Mouse (Mus musculus): ENCODE data around the gene Gm17581.
A peak's percentile ranks its signal among the peaks of the same experiment; 100 is the strongest.
"Not testable (repeated sequence)": the region's sequence is repeated elsewhere in the genome, so short reads cannot be mapped to it uniquely, and the experiment has no call there.

The Gm17581 gene

DNA sequence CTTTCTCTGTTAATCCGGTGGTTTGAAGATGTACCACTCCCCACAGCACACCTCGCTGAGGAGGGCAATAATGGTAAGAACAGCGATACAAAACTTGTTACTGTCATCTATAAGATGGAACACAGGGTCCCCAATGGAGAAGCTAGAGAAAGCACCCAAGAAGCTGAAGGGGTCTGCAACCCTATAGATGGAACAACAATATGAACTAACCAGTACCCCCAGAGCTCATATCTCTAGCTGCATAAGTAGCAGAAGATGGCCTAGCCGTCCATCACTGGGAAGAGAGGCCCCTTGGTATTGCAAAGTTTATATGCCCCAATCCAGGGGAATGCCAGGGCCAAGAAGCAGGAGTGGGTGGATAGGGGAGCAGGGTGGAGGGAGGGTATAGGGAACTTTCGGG, at the start of gene Gm17581:
Gene Gm17581 (minus strand): TSS at position 101 of the 400 bp plus-strand sequence.
- not testable (repeated sequence) for DNase-seq (ENCODE audit: low spot score in 2 of 2)

DNA sequence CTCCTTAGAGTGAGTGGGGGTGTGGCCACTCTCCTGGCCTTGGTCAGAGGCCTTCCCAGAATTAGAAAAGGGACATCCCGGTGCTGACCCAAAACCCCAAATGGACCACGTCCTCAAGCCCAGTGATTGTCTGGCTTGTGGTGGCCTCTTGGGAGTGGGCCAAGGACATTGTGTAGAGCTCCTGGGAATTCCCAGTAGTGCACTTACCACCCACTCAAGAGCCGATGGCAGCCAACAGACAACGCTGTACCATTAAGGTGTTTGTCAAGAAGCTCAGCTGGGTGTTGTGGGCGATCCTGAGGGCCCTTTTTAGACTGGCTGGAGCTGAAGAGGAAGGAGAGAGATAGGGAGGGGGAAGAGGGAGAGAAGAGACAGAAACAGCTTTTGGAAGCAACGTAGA, 48.9 kb upstream of the Gm17581 start:
- no peak for DNase-seq (ENCODE audit: low spot score in 2 of 2)

DNA sequence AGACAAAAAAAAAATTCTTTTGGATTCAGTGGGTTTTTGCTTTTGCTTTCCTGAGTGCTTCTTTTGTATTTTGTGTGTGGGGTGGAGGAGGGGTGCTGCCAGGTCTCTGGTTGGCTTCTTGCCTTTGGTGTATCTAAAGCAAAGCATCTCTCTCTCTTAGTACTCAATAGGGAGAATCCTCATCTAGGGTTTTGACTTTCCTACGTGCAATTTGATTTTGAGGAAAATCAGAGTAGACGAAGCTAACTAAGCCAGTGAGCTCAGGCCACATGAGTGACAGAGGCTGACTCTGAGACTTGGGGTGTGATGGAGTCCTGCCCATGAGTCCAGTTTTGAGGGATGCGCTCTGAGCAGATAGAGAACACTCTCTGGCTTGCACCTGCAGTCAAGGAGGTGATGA, 43.8 kb upstream of the Gm17581 start:
- no peak for DNase-seq (ENCODE audit: low spot score in 2 of 2)

DNA sequence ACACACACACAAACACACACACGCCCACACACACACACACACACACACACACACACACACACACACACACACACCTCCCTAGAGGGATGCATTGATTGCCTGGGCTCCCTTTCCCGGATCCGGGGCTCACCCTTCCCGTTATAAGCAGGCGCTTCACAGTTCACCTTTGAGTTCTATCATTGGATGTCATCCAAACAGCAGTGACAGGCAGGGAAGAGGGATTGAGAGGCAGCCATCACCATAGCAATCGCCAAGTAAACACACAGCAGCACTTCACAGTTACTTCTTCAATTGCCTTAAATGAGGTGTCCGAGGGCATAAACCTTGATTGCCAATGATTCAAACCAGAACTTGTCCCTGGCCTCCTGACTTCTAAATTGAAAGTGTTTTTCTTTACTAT, 43.4 kb upstream of the Gm17581 start:
- no peak for DNase-seq (ENCODE audit: low spot score in 2 of 2)

DNA sequence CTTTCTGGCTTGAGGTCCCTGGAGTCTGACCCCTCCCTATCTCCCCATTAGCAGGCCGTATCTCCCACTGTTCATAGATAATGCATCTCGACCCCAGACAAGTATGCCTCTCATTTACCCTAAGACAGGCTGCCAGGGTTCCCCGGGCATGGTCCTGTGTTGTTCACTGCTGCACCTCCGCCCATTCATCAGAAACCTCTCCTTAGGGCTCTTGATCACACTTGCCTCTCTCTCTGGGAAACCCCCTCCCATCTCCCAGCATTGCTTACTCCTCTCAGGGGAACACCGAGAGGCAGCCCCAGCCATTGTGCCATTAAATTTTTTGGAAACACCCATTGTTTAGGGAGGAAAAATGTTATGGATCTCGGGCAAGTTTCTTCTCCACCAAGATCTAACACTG, 42.3 kb upstream of the Gm17581 start:
- DNase-seq (ENCODE audit: low spot score in 2 of 2) = no peak

DNA sequence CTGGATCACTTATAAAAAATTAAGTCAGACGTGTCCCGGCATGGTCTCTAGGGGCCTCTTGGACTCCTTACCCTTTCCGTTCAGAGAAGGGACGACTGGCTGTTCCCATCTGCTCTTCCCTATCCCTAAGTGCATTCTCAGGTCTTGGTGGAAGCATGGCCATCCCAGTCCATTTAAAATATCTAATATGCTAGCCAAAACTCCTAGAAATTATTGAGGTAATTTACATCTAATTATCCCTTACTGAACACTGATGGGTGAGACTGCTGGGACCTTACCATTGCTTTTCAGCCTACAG, 42.0 kb upstream of the Gm17581 start:
- no peak for DNase-seq (ENCODE audit: low spot score in 2 of 2)

DNA sequence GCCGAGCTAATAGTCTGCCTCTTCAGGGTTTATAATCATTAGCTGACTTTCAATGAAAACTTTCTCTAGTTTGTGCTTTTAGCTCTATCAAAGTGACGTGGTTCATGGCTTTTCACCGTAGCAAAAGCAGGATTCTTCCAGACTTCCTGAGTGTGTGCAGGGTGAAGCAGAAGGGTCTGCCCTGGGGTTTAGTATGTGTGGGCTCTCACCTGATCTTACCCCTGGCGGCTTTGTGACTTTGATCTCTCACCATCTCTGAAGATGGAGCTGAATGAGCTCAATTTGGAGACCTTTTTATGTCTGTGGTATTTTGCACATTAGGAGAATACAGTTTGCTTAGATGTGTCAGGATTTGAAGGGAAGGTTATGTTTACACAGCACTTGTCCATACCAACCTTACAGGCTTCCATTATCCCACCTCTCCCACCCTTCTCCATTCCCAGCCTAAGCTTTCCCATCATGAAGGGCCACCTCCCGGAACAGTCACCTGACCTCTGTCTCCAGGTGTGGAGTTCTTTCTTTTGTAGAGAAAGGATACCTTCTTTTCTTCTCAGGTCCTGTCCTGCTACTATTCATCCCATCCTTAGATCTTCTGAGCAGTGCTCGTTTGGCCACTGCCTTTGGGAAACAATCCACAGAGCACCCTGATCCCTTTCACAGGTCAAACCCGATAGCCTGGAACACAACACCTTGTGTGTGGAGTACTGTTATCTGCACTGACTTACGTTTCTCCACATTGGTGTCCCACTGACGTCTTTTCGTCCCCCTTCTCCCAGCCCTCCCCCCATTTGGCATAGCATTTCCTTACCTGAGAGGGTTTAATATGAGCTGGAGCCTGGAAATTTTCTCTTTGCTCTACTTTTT, 41.4 kb upstream of the Gm17581 start:
- no peak for DNase-seq (ENCODE audit: low spot score in 2 of 2)

DNA sequence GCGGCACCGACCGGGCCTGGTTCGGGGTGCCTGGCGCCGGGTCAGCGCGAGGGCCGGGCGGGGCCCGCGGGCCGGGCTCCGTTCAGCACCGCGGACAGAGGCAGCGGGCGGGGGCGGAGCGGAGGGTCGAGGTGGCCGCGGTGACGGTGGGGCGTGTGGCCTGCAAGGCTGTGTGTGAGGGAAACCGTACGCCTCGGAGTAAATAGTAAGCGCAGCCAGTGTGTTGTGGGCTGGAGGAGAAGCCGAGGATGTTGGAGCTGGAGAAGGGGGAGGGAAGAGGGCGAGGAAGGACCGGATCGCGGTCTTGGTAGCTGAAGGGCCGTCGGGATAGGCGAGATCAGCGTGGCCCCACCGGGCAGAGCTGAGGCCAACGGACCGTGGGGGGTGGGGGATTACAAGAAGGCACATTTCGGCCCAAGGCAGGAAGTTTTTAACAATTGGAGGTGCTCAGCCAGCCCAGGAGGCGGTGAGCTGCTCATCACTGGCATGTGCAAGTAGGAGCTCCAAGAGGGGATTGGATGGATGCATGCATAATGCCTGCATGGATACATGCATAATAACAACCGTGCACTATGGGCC, 40.1 kb upstream of the Gm17581 start:
- DNase-seq (ENCODE audit: low spot score in 2 of 2) = peak in 1 of 2 experiments; percentile 45

DNA sequence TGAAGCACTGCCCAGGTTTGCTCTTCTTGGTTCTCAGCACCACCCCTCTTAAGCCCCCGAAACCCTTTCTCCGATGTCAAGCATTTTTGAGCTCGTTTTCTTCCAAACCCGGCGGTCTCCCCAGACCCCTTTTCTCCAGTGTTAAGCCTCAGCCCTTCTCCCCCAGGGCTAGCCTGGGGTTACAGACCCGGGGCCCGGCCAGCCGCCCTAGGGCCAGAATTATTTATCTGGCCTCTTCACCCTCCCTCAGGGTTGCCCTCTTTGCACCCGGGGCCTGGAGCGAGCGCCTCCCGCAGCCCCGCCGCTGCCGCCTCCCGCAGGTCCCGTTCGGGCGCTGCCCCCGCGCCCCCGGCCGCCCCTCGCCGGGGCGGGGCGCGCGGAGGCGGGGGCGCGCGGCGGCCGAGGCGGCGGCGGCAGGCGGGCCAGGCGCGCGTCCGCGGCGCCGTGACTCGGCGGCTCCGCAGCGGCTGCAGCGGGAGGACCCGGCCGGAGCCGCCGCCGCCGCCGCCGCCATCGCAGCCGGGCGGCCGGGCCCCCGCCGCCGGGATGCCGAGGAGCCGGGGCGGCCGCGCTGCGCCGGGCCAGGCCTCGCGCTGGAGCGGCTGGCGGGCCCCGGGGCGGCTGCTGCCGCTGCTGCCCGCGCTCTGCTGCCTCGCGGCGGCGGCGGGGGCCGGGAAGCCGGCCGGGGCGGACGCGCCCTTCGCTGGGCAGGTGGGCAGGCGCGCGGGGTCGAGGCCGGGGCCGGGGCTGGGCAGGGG, 39.4 kb upstream of the Gm17581 start, which contains the start of gene Mmp24:
Gene Mmp24 (plus strand): TSS at position 416 of the 758 bp plus-strand sequence.
- no peak for DNase-seq (ENCODE audit: low spot score in 2 of 2)

DNA sequence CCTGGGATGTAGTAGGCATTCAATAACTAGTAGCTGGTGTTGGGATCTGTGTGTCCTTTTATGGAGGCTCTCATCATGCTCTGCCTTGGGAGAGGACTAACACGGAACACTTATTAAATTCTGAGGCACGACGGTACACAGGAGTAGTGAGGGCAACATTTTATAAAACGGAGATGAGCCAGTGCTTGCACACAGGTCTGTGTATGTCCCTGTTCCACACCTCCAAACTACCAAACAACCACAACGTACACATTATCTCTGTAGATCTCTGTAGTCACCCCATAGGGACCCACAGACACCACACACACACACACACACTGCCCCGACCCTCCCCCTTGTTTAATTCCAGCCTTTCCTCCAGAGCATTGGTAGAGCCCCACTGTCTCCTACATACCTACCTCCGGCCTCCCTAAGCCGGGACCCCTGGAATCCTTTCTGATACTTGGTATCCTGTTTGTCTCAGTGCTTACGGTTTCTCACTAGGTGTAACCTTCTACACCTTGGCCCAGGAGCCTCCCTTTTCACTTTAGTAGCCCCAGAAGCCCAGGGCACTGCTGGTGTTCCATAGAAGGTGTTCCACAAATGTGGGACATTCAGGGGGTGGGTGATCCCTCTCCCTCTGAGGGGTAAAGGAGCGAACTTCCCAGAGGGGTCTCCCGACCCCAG, 38.7 kb upstream of the Gm17581 start:
- no peak for DNase-seq (ENCODE audit: low spot score in 2 of 2)

DNA sequence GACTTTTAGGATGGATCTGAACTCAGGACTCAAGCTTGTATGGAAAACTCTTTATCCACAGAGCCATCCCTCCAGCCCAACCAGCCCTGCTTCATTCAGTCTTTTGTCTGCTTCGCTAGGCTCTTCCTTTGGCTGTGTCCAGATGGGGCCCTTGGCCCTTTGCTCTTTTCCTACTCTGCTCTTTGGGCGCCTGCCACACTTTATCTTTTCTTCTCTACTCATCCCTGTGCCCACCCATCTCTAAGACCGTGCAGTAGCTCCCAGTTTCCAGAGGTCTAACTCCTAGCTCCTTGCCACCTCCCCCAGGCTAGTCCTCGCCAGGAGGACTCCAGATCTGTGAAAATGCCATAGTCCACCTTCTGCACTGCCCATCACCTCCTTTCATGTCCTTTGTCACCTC, 38.0 kb upstream of the Gm17581 start:
- DNase-seq (ENCODE audit: low spot score in 2 of 2) = no peak

DNA sequence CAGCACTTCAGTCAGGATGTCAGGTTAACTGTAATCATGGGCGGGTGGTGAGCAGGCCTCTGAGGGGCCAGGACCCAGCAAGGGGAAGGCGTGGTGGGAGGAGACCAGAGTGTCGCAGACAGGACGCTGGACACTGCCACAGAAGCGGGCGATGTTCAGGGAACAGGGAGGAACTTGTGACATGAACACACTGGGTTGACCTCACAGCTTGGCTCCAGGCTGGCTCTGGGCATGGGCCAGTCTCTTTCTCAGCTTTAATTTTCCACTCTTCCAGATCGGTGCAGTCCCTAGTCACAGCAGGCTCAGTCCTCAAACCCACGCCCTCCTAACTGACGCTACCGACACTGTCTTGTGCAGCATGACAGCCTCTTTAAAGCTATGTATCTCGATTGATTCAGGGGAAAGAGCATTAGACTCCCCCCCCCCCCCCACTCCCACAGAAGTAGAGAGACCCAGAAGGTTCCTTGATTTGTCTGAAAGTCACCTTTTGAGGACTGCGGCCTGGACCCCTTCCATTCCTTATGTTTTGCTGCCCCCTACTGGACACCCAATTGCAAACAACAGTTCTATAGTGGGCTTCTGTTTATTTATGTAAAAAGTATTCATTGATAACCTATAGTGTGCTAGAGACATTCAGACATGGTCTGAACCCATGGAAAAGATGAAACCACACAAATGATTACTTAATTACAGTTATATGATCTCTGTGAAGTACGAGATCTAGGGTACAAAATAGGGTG, 29.2 kb upstream of the Gm17581 start:
- peak in 1 of 2 experiments; percentile 58 for DNase-seq (ENCODE audit: low spot score in 2 of 2)

DNA sequence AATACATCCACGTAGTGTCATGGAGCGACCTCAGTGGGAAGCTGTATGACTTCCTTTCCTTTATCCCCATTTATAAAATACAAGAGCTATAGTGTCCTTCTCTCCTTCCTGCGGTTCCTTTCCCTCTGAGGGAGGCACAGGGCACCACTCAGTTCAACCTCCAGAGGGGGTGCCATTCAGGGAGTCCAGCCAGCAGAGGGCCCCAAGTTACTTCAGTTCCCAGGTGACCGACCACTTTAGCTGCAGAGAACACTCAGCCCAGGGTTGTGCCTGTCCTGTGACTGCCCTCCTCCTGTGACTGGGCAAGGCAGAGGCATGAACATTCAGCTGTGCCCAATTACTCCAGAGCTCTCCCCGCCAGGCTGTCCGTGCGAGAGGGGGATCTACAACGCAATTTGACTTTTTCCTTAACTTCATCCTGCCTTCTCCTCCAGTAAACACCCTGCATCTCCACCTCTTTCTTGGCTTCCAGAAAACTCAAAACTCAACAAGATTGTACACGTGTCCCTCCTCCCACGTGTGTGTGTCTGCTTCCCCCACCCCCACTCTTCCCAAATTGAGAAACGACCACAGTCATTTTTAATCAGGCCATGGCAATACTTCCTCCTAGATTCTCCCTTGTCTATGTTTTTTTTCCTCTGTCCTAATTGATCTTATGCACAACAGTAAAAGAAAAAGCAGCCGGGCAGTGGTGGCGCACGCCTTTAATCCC, 21.3 kb upstream of the Gm17581 start:
- no peak for DNase-seq (ENCODE audit: low spot score in 2 of 2)

DNA sequence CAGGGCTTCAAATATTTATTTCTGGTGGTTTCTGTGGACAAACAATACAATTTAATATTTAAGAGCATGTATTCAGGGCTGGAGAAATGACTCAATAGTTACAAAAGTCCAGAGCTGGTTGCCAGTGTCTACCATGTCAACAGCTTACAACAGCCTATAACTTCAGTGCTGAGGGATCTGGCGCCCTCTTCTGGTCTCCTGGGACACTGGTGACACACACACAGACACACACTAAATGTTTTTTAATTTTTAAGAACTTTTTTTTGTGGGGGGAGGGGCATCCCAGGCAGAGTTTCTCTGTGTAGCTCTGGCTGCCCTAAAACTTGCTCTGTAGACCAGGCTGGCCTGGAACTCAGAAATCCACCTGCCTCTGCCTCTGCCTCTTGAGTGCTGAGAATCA, 20.1 kb upstream of the Gm17581 start:
- peak in 1 of 2 experiments; percentile 19 for DNase-seq (ENCODE audit: low spot score in 2 of 2)

DNA sequence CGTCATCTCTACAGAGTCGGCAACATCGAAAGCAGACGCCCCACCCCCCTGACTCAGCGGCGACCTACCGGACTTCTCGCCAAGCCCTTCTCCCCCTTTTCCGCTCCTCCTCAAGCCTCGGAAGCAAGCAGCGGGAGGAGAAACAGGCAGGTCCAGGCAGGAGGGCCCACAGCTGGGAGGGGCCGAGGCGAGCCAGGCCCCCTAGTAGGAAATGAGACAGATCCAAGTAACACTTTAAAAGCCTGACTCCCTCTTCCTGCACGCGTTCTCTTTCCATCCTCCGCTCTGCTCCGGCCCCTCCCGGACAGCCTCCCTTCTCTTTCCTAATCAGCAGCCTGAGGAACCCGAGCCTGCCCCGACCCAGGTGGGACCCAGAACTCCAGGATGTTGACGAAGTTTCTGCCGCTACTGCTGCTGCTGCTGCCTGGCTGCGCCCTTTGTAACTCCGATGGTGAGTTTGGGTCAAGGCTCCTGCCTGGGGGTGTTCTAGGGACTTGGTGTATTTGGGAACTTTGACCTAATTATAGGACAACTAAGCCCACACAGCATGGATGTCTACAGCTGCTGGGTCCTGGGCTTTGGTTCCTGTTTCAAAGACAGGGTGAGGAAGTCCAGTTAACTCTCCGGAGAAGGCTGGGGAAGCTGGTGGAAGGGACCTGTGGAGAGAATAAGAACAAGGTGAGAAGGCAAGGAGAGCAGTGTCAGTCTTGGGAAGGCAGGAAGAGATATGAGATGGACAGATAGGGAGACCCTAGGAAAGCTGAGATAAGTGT, 15.5 kb upstream of the Gm17581 start, which contains the start of gene Procr:
Gene Procr (plus strand): TSS at position 104 of the 773 bp plus-strand sequence.
- DNase-seq (ENCODE audit: low spot score in 2 of 2) = no peak

DNA sequence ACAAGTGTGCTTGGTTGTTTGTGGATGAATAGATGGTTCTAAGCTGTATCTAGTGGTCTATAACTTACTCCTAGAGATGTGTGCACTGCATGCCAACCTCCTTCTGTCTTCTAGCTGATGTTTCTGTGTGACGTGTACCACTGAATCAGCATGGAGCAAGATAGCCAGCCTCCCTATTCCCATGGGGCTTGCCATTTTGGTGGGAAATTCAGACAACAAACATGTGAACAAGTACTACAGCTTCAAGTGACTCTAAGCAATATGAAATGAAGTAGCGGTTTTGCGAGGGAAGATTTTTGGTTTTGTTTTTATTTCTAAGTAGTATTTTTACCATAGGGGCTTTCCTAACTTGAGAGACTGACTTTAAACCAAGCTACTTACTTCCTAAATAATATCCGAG, 13.7 kb upstream of the Gm17581 start:
- no peak for DNase-seq (ENCODE audit: low spot score in 2 of 2)

DNA sequence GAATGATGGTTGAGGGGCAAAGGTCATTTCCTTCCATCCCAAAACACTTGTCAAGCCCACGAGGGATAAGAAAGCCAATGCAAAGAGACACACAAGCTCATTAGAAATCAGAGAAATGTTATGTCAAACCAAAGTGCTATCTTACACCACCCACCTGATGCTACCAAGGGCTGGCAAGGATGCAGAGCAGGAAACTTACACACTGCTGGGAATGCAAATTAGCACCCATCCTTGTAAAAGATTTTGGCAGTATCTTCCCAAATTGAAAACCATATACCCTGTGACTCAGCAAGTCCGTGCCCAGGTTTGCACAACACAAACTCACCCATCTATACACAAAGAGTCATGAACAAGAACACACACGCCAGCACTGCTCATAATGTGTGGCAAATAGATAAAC, 9.8 kb upstream of the Gm17581 start:
- no peak for DNase-seq (ENCODE audit: low spot score in 2 of 2)

DNA sequence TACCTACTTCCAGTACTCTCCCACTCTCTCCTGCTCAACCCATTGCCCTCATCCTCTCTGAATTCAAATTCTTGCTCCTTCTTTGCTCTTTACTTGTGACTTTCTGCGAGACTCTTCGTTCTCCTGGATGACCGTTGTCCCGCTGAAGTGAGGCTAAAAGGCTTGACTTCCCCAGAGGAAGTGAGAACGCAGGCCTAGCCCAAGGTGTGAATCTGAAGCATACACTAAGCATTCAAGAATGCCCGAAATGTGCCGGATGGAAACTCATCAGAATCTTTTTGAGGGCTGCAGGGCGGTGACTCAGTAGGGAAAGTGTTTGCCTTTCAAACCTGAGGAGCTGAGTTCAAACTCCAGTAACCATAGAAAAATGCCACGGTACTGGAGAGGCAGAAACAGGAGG, 7.7 kb upstream of the Gm17581 start:
- no peak for DNase-seq (ENCODE audit: low spot score in 2 of 2)

DNA sequence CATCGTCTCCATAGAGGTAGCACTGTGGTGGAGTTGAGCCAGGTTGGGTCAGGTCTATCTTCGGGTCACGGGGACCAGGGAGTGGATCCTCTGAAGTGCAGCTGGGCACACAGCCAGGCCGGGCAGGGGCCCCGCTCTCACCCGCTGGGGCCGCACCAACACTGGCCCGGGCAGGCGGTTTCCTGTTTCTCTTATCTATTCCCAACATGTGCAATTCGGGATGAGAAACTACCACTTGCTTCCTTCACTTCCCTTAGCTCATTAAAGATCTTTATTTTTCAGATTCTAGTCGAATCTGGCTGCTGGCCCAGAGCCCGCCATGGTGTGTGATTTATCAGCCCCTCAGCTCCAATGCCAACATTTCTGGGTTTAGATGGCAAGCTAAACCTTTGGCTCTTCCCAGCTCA, 7.3 kb upstream of the Gm17581 start:
- no peak for DNase-seq (ENCODE audit: low spot score in 2 of 2)

DNA sequence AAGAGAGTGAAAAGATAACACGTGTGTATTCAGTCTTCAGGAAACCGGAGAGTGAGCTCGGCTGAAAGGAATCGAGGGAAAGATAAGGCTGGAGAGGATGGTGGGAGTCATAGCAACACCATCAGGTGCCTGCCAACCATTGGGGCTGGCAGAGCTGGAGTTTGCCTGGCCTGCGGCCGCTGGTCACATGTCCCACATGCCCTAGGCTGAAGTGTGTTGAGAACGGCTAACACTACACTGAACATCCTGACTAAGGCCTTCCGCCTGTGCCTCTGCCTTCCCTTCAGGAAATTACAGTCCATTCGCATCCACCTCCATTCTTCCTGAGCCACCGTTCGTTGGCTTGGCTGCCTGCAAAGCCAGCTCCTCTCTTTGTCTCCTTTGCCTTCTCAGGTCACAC, 6.5 kb upstream of the Gm17581 start:
- DNase-seq (ENCODE audit: low spot score in 2 of 2) = no peak
